Mouse (Mus musculus) limb, embryonic 11.5 days (tissue): ENCODE data around the gene Nop14. TPM values are rescaled to one million over a fixed set of nuclear protein-coding genes. Genes with fewer than 3 reads are reported as not detected.

Source experiments
- ATAC-seq: fragments of 200-750 bp; cut with Nextera tagmentation; 2 replicates; pipeline ENCODE4 v1.8.0; 2017; ENCODE audit warnings: low read depth; ENCODE audit not compliant: insufficient number of reproducible peaks, low FRiP score, low TSS enrichment
- DNase-seq: peaks from one replicate; pipeline ENCODE4 v3.0.0-alpha.2; 2015; ENCODE audit warnings: low spot score
- H3K27ac ChIP-seq: fragments of 300-500 bp; sonication (generic); replicated peaks from 2 replicates; pipeline ENCODE4 v1.5.1; 2014; ENCODE audit warnings: low read depth, mild to moderate bottlenecking, low read length
- H3K27me3 ChIP-seq: fragments of 300-500 bp; sonication (generic); 2 replicates; pipeline ENCODE4 v1.6.1; 2014; ENCODE audit warnings: mild to moderate bottlenecking, low read length, mixed read lengths; ENCODE audit not compliant: control insufficient read depth, insufficient read depth
- H3K36me3 ChIP-seq: fragments of 300-500 bp; sonication (generic); 2 replicates; pipeline ENCODE4 v1.6.1; 2014; ENCODE audit warnings: mild to moderate bottlenecking, low read length, moderate library complexity, mixed read lengths; ENCODE audit not compliant: control insufficient read depth, insufficient read depth
- H3K4me1 ChIP-seq: fragments of 300-500 bp; sonication (generic); 2 replicates; pipeline ENCODE4 v1.6.1; 2014; ENCODE audit warnings: low read length, mixed read lengths; ENCODE audit not compliant: control insufficient read depth, insufficient read depth
- H3K4me2 ChIP-seq: fragments of 300-500 bp; sonication (generic); 2 replicates; pipeline ENCODE4 v1.6.1; 2014; ENCODE audit warnings: low read depth, mild to moderate bottlenecking, moderate library complexity; ENCODE audit not compliant: severe bottlenecking
- H3K4me3 ChIP-seq: fragments of 300-500 bp; sonication (generic); 2 replicates; pipeline ENCODE4 v1.5.1; 2014; ENCODE audit warnings: low read depth, low read length
- H3K9ac ChIP-seq: fragments of 300-500 bp; sonication (generic); 2 replicates; pipeline ENCODE4 v1.6.1; 2014; ENCODE audit warnings: mild to moderate bottlenecking, low read length
- H3K9me3 ChIP-seq: fragments of 300-500 bp; sonication (generic); 2 replicates; pipeline ENCODE4 v1.6.1; 2016; ENCODE audit warnings: low read length; ENCODE audit not compliant: control insufficient read depth
- WGBS: fragments of 180-500 bp; shearing (Covaris S2); extraction: QIAGEN DNeasy Blood & Tissue Kit; methylation state at CpG from one replicate; pipeline ENCODE4 v1.1.7; 2014; 5-methylcytosine and 5-hydroxymethylcytosine counted together
- polyA plus RNA-seq: library from polyadenylated mRNA; unstranded; fragments of >200 nt; fragmentation: Nextera tagmentation; extraction: Ambion mirVana; gene quantifications from 2 replicates; pipeline ENCODE4 v1.2.1, GENCODE M21; 2014

Gene Nop14
- polyA plus RNA-seq, 1 experiment from 2014 or later: 36.3 TPM

GRCm38 (mm10) chr5:34637591-34638156 is 22.3 kb downstream of the Nop14 start:
- Histone ChIP-seq H3K4me1 (peaks cover 7% of the 10 kb centered on the region), H3K4me2 (peak overlapping the region; percentile 89; the same call in 1 of the 2 replicates), H3K9ac (peak overlapping the region; percentile 77), H3K4me3 (peak overlapping the region; percentile 58; the same call in 1 of the 2 replicates), H3K9me3 (no peaks in the 10 kb centered on the region), H3K27ac (no peak overlapping the region), H3K36me3 (peaks cover 15% of the 10 kb centered on the region; the same call in 1 of the 2 replicates), H3K27me3 (no peaks in the 10 kb centered on the region)
- no peak for ATAC-seq
- no peak for DNase-seq
- WGBS: 82% methylated on average over 7 of the region's 7 CpGs

- Histone ChIP-seq H3K27me3 (no peaks in the 10 kb centered on the region), H3K9me3 (no peaks in the 10 kb centered on the region), H3K9ac (peak within 1 kb of the TSS; percentile 77), H3K4me3 (peak within 1 kb of the TSS; percentile 58), H3K36me3 (peaks cover 15% of the 10 kb centered on the region; the same call in 1 of the 2 replicates), H3K4me2 (peak within 1 kb of the TSS; percentile 89), H3K27ac (peak within 1 kb of the TSS; percentile 63), H3K4me1 (peaks cover 7% of the 10 kb centered on the region)
- under 1% methylated on average over 48 of the region's 48 CpGs for WGBS
- ATAC-seq (peak; percentile 79), DNase-seq (peak; percentile 84)
Observed at GRCm38 (mm10) chr5:34636481-34637287, 23.3 kb downstream of the Nop14 start, which contains the start of gene Mfsd10. Mfsd10 (minus strand) TSS chr5:34637212.

- WGBS: 61% methylated on average over 10 of the region's 10 CpGs
- Histone ChIP-seq H3K27me3 (no peaks in the 10 kb centered on the region), H3K4me2 (peak overlapping the region; percentile 89), H3K9me3 (no peaks in the 10 kb centered on the region), H3K4me3 (peak overlapping the region; percentile 58), H3K9ac (peak overlapping the region; percentile 77), H3K36me3 (peaks cover 18% of the 10 kb centered on the region; the same call in 1 of the 2 replicates), H3K4me1 (peaks cover 7% of the 10 kb centered on the region), H3K27ac (no peak overlapping the region)
- ATAC-seq: no peak
- DNase-seq: no peak
Observed at GRCm38 (mm10) chr5:34635665-34636192, 24.2 kb downstream of the Nop14 start.

DNA sequence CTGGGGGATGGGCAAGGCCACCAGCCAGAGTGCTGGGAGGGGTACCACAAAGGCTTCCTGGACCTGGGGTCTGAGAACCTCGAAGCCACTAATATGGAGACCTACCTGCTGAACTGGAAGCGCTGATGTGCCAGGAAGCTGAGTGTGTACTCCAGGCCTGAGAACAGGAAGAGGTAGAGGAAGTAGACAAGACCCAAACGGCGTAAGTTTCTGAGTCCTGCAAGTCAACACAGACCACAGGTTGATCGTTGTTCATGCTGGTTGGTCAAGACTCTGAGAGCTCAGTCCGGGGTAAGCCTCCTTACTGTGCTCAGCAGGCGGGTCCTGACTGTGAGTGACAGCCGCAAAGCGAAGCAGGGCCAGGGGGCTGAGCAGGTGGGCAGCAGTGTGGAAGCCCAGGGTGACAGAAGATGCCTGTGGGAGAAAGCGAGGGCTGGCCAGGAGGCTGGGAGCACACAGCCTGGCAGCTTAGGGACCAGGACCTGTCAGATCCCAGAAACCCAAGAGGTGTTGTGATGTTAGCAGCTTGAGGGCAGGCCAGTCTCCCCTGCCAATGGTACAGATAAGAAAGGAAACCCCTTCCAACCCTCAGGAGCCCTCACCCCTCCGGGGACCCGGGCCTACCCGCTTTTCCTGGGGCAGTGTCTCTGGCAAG is 25.1 kb downstream of the Nop14 start:
- H3K4me3 ChIP-seq: no peak overlapping the region
- H3K27me3 ChIP-seq: no peaks in the 10 kb centered on the region
- no peaks in the 10 kb centered on the region for H3K9me3 ChIP-seq
- ATAC-seq: no peak
- no peak for DNase-seq
- no peak overlapping the region for H3K9ac ChIP-seq
- H3K27ac ChIP-seq: no peak overlapping the region
- no peak overlapping the region for H3K4me2 ChIP-seq
- peaks cover 17% of the 10 kb centered on the region; the same call in 1 of the 2 replicates for H3K36me3 ChIP-seq
- peaks cover 7% of the 10 kb centered on the region for H3K4me1 ChIP-seq
- 92% methylated on average over 13 of the region's 13 CpGs for WGBS

DNA sequence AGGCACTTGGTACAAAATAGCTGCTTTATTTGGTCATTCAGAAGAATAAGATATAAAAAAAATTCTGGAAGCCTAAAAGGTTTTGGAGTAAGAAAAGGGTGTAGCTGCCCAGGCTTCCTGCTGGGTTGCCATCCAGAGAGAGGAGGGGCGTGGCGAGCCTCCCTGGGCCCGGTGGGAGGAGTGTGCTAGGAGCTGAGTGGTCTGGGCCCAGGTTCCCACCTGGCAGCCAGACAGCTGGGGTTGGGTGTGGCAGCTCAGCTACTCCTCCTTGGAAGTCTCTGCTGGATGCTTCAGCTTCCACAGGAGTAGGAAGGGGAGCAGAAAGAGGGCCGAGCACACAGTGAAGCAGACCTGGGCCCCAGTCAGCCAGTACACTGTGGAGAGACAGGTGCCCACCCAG is 26.3 kb downstream of the Nop14 start:
- DNase-seq (no peak), ATAC-seq (no peak)
- H3K9me3 ChIP-seq: no peaks in the 10 kb centered on the region
- H3K4me1 ChIP-seq: peaks cover 7% of the 10 kb centered on the region
- no peak overlapping the region for H3K27ac ChIP-seq
- WGBS: 78% methylated on average over 4 of the region's 4 CpGs
- peaks cover 19% of the 10 kb centered on the region for H3K36me3 ChIP-seq
- no peaks in the 10 kb centered on the region for H3K27me3 ChIP-seq
- H3K9ac ChIP-seq: no peak overlapping the region
- no peak overlapping the region for H3K4me2 ChIP-seq
- H3K4me3 ChIP-seq: no peak overlapping the region

- no peaks in the 10 kb centered on the region for H3K9me3 ChIP-seq
- WGBS: 90% methylated on average over 2 of the region's 2 CpGs
- H3K9ac ChIP-seq: no peak overlapping the region
- H3K36me3 ChIP-seq: peaks cover 23% of the 10 kb centered on the region
- no peak overlapping the region for H3K4me3 ChIP-seq
- DNase-seq: no peak
- H3K4me1 ChIP-seq: peaks cover 7% of the 10 kb centered on the region
- H3K27ac ChIP-seq: no peak overlapping the region
- no peak overlapping the region for H3K4me2 ChIP-seq
- ATAC-seq: no peak
- no peaks in the 10 kb centered on the region for H3K27me3 ChIP-seq
Observed at GRCm38 (mm10) chr5:34632996-34633395, 27.0 kb downstream of the Nop14 start.

DNA sequence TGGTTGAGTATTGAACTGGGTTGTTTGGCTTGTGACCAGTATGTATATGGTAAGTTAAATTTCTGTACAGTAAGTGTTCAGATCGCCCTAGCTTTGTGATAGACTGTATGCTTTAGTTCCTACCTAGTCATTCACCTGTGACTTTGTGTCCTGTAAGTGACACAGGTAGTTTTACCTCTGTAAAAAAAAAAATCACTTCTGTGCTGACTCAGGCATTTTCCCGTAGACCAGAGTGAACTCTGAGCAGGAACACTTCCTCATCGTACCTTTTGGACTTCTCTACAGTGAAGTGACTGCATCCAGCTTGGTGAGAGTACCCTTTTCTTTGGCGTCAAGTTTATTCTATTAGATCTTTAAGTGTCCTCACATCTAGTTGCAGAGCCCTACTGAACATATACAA is 50.0 kb downstream of the Nop14 start:
- DNase-seq (no peak), ATAC-seq (no peak)
- no peaks in the 10 kb centered on the region for H3K4me1 ChIP-seq
- no peak overlapping the region for H3K4me3 ChIP-seq
- peaks cover 10% of the 10 kb centered on the region; the same call in 1 of the 2 replicates for H3K36me3 ChIP-seq
- no peak overlapping the region for H3K9ac ChIP-seq
- no peak overlapping the region for H3K27ac ChIP-seq
- no peaks in the 10 kb centered on the region for H3K9me3 ChIP-seq
- 90% methylated on average over 4 of the region's 4 CpGs for WGBS
- H3K4me2 ChIP-seq: no peak overlapping the region
- H3K27me3 ChIP-seq: no peaks in the 10 kb centered on the region

- H3K4me3 ChIP-seq: no peak overlapping the region
- no peak overlapping the region for H3K27ac ChIP-seq
- peaks cover 2% of the 10 kb centered on the region; the same call in 1 of the 2 replicates for H3K36me3 ChIP-seq
- H3K9me3 ChIP-seq: no peaks in the 10 kb centered on the region
- no peaks in the 10 kb centered on the region for H3K4me1 ChIP-seq
- H3K4me2 ChIP-seq: no peak overlapping the region
- ATAC-seq (no peak), DNase-seq (no peak)
- H3K27me3 ChIP-seq: no peaks in the 10 kb centered on the region
- no peak overlapping the region for H3K9ac ChIP-seq
- 83% methylated on average over 3 of the region's 3 CpGs for WGBS
Observed at GRCm38 (mm10) chr5:34608226-34608625, 51.7 kb downstream of the Nop14 start.
